Mouse (Mus musculus) granulocyte monocyte progenitor cell, adult 5-6 weeks (primary cell): Measurements from ENCODE around the gene Ppp3r2. TPM values are rescaled to one million over a fixed set of nuclear protein-coding genes. Genes with fewer than 3 reads are reported as not detected.

Experiments
- ATAC-seq: replicated peaks from 2 replicates; pipeline ENCODE4 v1.8.0; 2016; ENCODE audit warnings: mild to moderate bottlenecking, moderate TSS enrichment, inconsistent platforms; ENCODE audit not compliant: poor library complexity, severe bottlenecking
- total RNA-seq, 2 experiments: library from RNA; stranded (forward) in 1 of 2; stranded (reverse) in 1 of 2; fragments of 200-712, 200-1000 nt in 1 of 2; fragments of >200 nt in 1 of 2; fragmentation: Nextera tagmentation in 1 of 2; gene quantifications; 2 replicates each; pipeline ENCODE4 v1.2.3; 2014 to 2017

The Ppp3r2 gene
- not detected in 2 replicates for total RNA-seq (2014; fragmentation: Nextera tagmentation)
- total RNA-seq (2017): not detected in 2 replicates

- ATAC-seq: no peak
These were observed at the start of gene Ppp3r2 for GRCm38 (mm10) chr4:49681812-49682211. TSS of gene Ppp3r2 (minus strand) at chr4:49682024.

GRCm38 (mm10) chr4:49729326-49729725 is 47.5 kb upstream of the Ppp3r2 start:
- no peak for ATAC-seq

- ATAC-seq: 0 out of 2 replicates have a peak, but pooled peaks have one; percentile 22
These were observed 42.1 kb upstream of the Ppp3r2 start for GRCm38 (mm10) chr4:49723908-49724307.

GRCm38 (mm10) chr4:49691405-49692194 is 9.8 kb upstream of the Ppp3r2 start:
- no peak for ATAC-seq

- peak; percentile 90 for ATAC-seq
These were observed 6.9 kb upstream of the Ppp3r2 start for GRCm38 (mm10) chr4:49688594-49689288.

GRCm38 (mm10) chr4:49680171-49680875 is 1.5 kb downstream of the Ppp3r2 start:
- ATAC-seq: no peak

- ATAC-seq: peak; percentile 99
These were observed 5.0 kb downstream of the Ppp3r2 start for GRCm38 (mm10) chr4:49676790-49677189.

GRCm38 (mm10) chr4:49676071-49676470 is 5.8 kb downstream of the Ppp3r2 start:
- ATAC-seq: peak; percentile 47; the same call in 1 of the 2 replicates

GRCm38 (mm10) chr4:49664850-49665249 is 17.0 kb downstream of the Ppp3r2 start:
- ATAC-seq: no peak

GRCm38 (mm10) chr4:49662231-49662630 is 19.6 kb downstream of the Ppp3r2 start:
- ATAC-seq: no peak

GRCm38 (mm10) chr4:49661664-49662063 is 20.2 kb downstream of the Ppp3r2 start:
- ATAC-seq: no peak

GRCm38 (mm10) chr4:49659421-49659820 is 22.4 kb downstream of the Ppp3r2 start:
- no peak for ATAC-seq

- ATAC-seq: no peak
These were observed 41.9 kb downstream of the Ppp3r2 start for GRCm38 (mm10) chr4:49639913-49640312.

GRCm38 (mm10) chr4:49637821-49638220 is 44.0 kb downstream of the Ppp3r2 start:
- ATAC-seq: no peak

- ATAC-seq: no peak
These were observed 49.7 kb downstream of the Ppp3r2 start for GRCm38 (mm10) chr4:49632139-49632481.

GRCm38 (mm10) chr4:49631319-49632138 is 50.3 kb downstream of the Ppp3r2 start, which contains the start of gene Rnf20:
TSS of gene Rnf20 (plus strand) at chr4:49632006.
- ATAC-seq: peak; percentile 94

GRCm38 (mm10) chr4:49628941-49629340 is 52.9 kb downstream of the Ppp3r2 start:
- ATAC-seq: no peak
